Mouse (Mus musculus) spleen, postnatal 10 days (tissue): ENCODE data around the gene Kif11.

Source experiments
- DNase-seq, 2 experiments: peaks; one replicate each; pipeline ENCODE4 v3.0.0; 2021 to 2022; ENCODE audit warnings: low spot score in 2 of 2

The Kif11 gene

GRCm38 (mm10) chr19:37443631-37444140 is 67.5 kb downstream of the Kif11 start:
- DNase-seq: no peak

GRCm38 (mm10) chr19:37448212-37448611 is 72.0 kb downstream of the Kif11 start:
- no peak for DNase-seq

- no peak for DNase-seq
Measured at GRCm38 (mm10) chr19:37449246-37449645, 73.0 kb downstream of the Kif11 start.

GRCm38 (mm10) chr19:37455528-37455927 is 79.3 kb downstream of the Kif11 start:
- DNase-seq: no peak

GRCm38 (mm10) chr19:37455961-37456360 is 79.8 kb downstream of the Kif11 start:
- no peak for DNase-seq

GRCm38 (mm10) chr19:37458013-37458412 is 81.8 kb downstream of the Kif11 start:
- no peak for DNase-seq

- peak in 1 of 2 experiments; percentile 45 for DNase-seq
Measured at GRCm38 (mm10) chr19:37466403-37466802, 90.2 kb downstream of the Kif11 start.

GRCm38 (mm10) chr19:37466978-37467377 is 90.8 kb downstream of the Kif11 start:
- DNase-seq: no peak

GRCm38 (mm10) chr19:37468841-37469566 is 92.8 kb downstream of the Kif11 start:
- DNase-seq: no peak
